Mouse (Mus musculus) forebrain, embryonic 11.5 days (tissue): ENCODE data around the gene Sel1l2. TPM values are rescaled to one million over a fixed set of nuclear protein-coding genes. Genes with fewer than 3 reads are reported as not detected.

ENCODE experiments used
- ATAC-seq: fragments of 200-750 bp; cut with Nextera tagmentation; replicated peaks from 2 replicates; pipeline ENCODE4 v1.8.0; 2017; ENCODE audit warnings: moderate TSS enrichment; ENCODE audit not compliant: low FRiP score
- DNase-seq: peaks from one replicate; pipeline ENCODE4 v3.0.0-alpha.2; 2017; ENCODE audit warnings: low spot score
- H3K27ac ChIP-seq: fragments of 300-500 bp; sonication (generic); 2 replicates; pipeline ENCODE4 v1.5.1; 2014; ENCODE audit warnings: low read depth, low read length
- H3K27me3 ChIP-seq: fragments of 300-500 bp; sonication (generic); 2 replicates; pipeline ENCODE4 v1.6.1; 2014; ENCODE audit warnings: mild to moderate bottlenecking, low read length, mixed read lengths; ENCODE audit not compliant: control insufficient read depth, insufficient read depth
- H3K36me3 ChIP-seq: fragments of 300-500 bp; sonication (generic); 2 replicates; pipeline ENCODE4 v1.6.1; 2014; ENCODE audit warnings: mild to moderate bottlenecking, low read length, moderate library complexity, mixed read lengths; ENCODE audit not compliant: control insufficient read depth, insufficient read depth
- H3K4me1 ChIP-seq: fragments of 300-500 bp; sonication (generic); replicated peaks from 2 replicates; pipeline ENCODE4 v1.6.1; 2014; ENCODE audit warnings: low read length, mixed read lengths; ENCODE audit not compliant: control insufficient read depth, insufficient read depth
- H3K4me2 ChIP-seq: fragments of 300-500 bp; sonication (generic); 2 replicates; pipeline ENCODE4 v1.6.1; 2014; ENCODE audit warnings: low read depth, mild to moderate bottlenecking, low read length, moderate library complexity, mixed read lengths; ENCODE audit not compliant: severe bottlenecking
- H3K4me3 ChIP-seq: fragments of 300-500 bp; sonication (generic); 2 replicates; pipeline ENCODE4 v1.5.1; 2014; ENCODE audit warnings: low read depth, low read length
- H3K9ac ChIP-seq: fragments of 300-500 bp; sonication (generic); 2 replicates; pipeline ENCODE4 v1.6.1; 2014; ENCODE audit warnings: low read length
- H3K9me3 ChIP-seq: fragments of 300-500 bp; sonication (generic); 2 replicates; pipeline ENCODE4 v1.6.1; 2016; ENCODE audit warnings: low read length, mixed read lengths; ENCODE audit not compliant: control insufficient read depth
- WGBS: fragments of 180-500 bp; shearing (Covaris S2); extraction: QIAGEN DNeasy Blood & Tissue Kit; methylation state at CpG from one replicate; pipeline ENCODE4 v1.1.7; 2014; 5-methylcytosine and 5-hydroxymethylcytosine counted together
- polyA plus RNA-seq: library from polyadenylated mRNA; unstranded; fragments of >200 nt; fragmentation: Nextera tagmentation; extraction: Ambion mirVana; gene quantifications from 2 replicates; pipeline ENCODE4 v1.2.1, GENCODE M21; 2014

Gene Sel1l2
- polyA plus RNA-seq, 1 experiment from 2014 or later = not detected

DNA sequence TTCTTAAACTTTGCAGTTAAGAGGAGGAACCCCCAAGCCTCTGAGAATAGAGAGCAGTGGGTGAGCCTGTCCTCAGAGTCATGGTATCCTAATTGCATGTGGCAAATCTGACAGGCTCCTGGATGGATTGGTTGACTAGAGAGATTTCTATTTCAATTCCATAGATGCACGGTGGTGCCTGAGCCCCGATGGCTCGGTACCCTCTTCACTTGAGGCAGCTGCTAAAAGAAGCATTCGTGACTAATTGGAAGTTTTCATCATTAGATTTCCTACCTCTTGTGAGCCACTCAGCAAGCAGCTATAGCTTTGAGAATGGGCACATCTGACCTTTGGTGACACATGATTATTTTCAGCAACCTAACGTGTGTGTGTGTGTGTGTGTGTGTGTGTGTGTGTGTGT, 147.1 kb downstream of the Sel1l2 start:
- Histone ChIP-seq H3K9ac (no peak overlapping the region), H3K4me1 (no peaks in the 10 kb centered on the region), H3K4me2 (no peak overlapping the region), H3K4me3 (no peak overlapping the region), H3K27me3 (no peaks in the 10 kb centered on the region), H3K9me3 (no peaks in the 10 kb centered on the region), H3K36me3 (no peaks in the 10 kb centered on the region), H3K27ac (no peak overlapping the region)
- DNase-seq (no peak), ATAC-seq (no peak)
- 74% methylated on average over 5 of the region's 5 CpGs for WGBS

DNA sequence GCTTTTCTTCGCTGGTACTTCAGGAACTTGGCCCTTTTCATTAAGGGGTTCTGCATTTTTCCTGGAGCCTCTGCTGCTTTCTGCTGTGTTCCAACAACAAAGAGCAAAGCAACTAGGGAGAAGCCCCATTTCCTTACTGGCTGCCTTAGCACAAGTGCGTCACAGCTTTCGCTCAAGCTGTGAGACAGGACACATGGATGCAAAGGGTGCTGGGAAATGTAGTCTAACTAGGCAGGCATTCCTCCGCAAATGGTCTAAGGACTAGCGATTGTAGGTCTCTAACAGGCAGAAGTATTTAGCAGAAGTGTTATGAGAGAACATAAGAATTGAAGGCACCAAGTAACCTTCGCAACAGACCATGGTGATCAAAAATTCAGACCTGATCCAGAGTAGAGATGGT, 152.3 kb downstream of the Sel1l2 start:
- Histone ChIP-seq H3K9ac (no peak overlapping the region), H3K27me3 (no peaks in the 10 kb centered on the region), H3K9me3 (no peaks in the 10 kb centered on the region), H3K36me3 (no peaks in the 10 kb centered on the region), H3K4me3 (no peak overlapping the region), H3K4me1 (no peaks in the 10 kb centered on the region), H3K4me2 (no peak overlapping the region), H3K27ac (no peak overlapping the region)
- DNase-seq (no peak), ATAC-seq (peak; percentile 79)
- 60% methylated on average over 6 of the region's 6 CpGs for WGBS

DNA sequence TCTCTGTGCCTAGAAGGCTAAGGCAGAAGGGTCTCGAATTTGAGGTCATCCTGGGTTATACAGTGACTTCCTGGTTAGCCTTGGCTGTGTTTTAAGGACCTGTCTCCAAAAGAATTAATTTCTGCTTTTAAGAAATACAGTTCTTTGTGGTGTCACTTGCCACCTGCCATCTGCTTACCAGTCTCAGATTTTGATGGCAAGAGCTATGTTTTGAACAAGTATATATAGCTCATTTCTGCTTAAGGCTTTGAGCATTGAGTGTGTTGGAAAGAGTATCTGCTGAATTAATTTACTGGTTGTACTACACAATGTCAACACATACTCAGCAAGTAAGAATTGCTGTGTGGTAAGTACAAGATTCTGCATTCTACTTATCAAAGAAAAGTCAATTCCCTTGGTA, 159.2 kb downstream of the Sel1l2 start:
- Histone ChIP-seq H3K27ac (no peak overlapping the region), H3K36me3 (no peaks in the 10 kb centered on the region), H3K9me3 (no peaks in the 10 kb centered on the region), H3K4me1 (no peaks in the 10 kb centered on the region), H3K27me3 (no peaks in the 10 kb centered on the region), H3K4me3 (no peak overlapping the region), H3K4me2 (no peak overlapping the region), H3K9ac (no peak overlapping the region)
- 59% methylated on average over 1 of the region's 1 CpGs for WGBS
- ATAC-seq = no peak
- DNase-seq = no peak

DNA sequence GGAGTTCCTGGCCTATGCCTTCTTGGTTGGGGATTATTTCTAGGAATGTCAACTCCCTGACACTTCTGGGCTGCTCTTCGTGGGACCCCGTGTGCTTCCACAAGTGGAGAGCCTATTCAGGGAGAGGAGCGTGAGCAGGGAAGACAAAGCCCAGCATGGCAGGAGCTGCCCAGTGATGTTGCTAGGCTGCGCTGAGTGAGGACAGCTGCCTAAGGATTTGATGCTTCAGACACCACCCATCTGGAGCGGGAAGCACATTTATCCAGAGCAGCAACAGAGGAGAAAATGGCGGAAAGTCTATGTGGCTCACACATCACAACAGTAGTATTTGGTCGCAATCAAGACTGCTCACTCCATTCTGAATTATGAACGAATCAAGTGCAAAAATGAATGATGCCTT, 169.2 kb downstream of the Sel1l2 start:
- no peak for ATAC-seq
- H3K36me3 ChIP-seq = no peaks in the 10 kb centered on the region
- H3K27me3 ChIP-seq = no peaks in the 10 kb centered on the region
- H3K27ac ChIP-seq = no peak overlapping the region
- no peaks in the 10 kb centered on the region for H3K4me1 ChIP-seq
- H3K9me3 ChIP-seq = no peaks in the 10 kb centered on the region
- no peak for DNase-seq
- H3K4me2 ChIP-seq = no peak overlapping the region
- WGBS = 61% methylated on average over 8 of the region's 8 CpGs
- no peak overlapping the region for H3K4me3 ChIP-seq
- no peak overlapping the region for H3K9ac ChIP-seq

DNA sequence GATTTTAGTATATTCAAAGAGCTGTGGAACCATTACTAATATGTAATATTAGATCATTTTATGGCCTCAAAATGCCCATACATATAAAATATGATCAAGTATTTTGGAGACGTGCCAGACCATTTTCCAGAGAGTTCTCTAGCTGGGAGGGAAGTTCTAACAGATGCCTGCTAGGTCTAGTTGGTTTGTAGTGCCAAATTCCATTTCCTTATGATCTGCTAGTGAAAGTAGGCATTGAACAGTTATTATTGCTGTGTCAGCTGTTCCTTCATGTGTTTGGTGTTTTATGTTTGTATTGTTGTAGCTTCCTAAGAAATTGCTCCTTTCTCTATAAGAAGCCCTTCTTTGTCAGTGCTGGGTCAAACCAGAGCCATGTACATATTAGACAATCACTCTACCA, 173.5 kb downstream of the Sel1l2 start:
- ATAC-seq (no peak), DNase-seq (no peak)
- WGBS = 83% methylated on average over 1 of the region's 1 CpGs
- no peaks in the 10 kb centered on the region for H3K27me3 ChIP-seq
- no peak overlapping the region for H3K9ac ChIP-seq
- no peak overlapping the region for H3K4me3 ChIP-seq
- H3K36me3 ChIP-seq = no peaks in the 10 kb centered on the region
- H3K9me3 ChIP-seq = no peaks in the 10 kb centered on the region
- no peak overlapping the region for H3K27ac ChIP-seq
- H3K4me2 ChIP-seq = no peak overlapping the region
- H3K4me1 ChIP-seq = no peaks in the 10 kb centered on the region

DNA sequence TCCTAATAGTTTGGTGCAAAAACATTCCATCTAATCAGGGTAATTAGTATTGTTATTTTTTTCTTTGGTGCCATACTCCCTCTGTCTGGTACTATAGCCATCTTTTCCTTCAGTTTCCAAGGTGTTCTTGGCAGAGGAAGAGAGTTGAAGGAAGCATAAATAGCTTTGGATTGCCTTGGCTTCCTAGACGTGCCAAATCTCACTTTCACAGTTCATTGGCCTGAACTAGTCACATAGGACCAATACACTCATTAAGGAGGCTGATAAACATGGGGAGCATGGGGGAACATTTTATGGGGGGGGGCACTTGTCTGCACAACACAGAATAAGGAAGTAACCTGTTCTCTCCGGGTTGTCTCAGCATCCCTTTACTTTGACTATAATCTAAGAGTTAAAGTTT, 174.1 kb downstream of the Sel1l2 start:
- 77% methylated on average over 2 of the region's 2 CpGs for WGBS
- no peak for ATAC-seq
- H3K4me3 ChIP-seq = no peak overlapping the region
- H3K4me2 ChIP-seq = no peak overlapping the region
- no peaks in the 10 kb centered on the region for H3K9me3 ChIP-seq
- DNase-seq = no peak
- no peaks in the 10 kb centered on the region for H3K36me3 ChIP-seq
- H3K27ac ChIP-seq = no peak overlapping the region
- no peaks in the 10 kb centered on the region for H3K4me1 ChIP-seq
- no peak overlapping the region for H3K9ac ChIP-seq
- H3K27me3 ChIP-seq = no peaks in the 10 kb centered on the region

DNA sequence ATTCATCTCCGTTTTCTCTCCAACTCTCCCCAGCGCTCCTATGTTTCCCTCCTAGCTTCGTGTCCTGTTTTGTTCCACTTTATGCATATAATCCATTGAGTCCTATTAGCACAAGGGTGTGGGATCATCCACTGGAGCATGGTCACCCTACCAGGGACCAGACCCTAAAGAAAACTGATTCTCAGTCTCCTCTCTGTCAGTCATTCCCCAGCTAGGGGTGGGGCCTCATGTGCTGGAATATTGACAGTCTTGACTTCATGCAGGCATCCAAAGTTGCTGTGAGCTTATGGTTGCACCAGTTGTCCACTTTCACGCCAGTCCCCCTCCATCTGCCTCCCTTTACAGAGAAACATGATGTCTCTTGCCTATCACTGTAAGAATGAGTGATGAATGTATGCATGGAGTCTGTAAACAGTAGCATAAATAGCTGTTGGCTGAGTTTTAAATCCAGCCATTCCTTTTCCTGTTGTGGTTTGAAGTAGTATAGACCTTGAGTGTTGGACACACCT, 174.9 kb downstream of the Sel1l2 start:
- Histone ChIP-seq H3K36me3 (no peaks in the 10 kb centered on the region), H3K4me1 (no peaks in the 10 kb centered on the region), H3K9ac (no peak overlapping the region), H3K4me2 (no peak overlapping the region), H3K27me3 (no peaks in the 10 kb centered on the region), H3K4me3 (no peak overlapping the region), H3K27ac (no peak overlapping the region), H3K9me3 (no peaks in the 10 kb centered on the region)
- ATAC-seq (no peak), DNase-seq (no peak)
- WGBS = 94% methylated on average over 4 of the region's 4 CpGs

DNA sequence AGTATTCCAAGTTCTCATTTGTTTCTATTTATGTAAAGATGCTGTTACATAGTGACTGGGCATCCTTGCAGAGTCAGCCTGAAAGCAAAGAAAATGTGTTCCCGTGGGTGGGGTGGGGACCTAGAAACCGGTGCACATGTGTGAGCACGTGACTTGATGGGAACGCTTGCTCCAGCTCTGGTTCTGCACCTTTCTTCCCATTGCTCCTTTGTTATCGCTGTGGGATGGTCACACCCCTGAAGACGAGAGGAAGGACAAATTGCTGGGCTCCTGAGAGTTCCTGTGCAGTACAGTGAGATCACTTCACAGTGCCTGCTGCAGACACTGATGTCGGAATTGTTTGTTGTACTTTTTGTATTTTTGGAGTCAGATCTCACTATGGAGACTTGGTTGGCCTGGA, 185.8 kb downstream of the Sel1l2 start:
- DNase-seq = no peak
- Histone ChIP-seq H3K9me3 (no peaks in the 10 kb centered on the region), H3K4me2 (no peak overlapping the region), H3K27ac (no peak overlapping the region), H3K36me3 (no peaks in the 10 kb centered on the region; the same call in 1 of the 2 replicates), H3K4me1 (no peaks in the 10 kb centered on the region), H3K9ac (no peak overlapping the region), H3K27me3 (no peaks in the 10 kb centered on the region), H3K4me3 (no peak overlapping the region)
- no peak for ATAC-seq
- WGBS = 96% methylated on average over 7 of the region's 7 CpGs

DNA sequence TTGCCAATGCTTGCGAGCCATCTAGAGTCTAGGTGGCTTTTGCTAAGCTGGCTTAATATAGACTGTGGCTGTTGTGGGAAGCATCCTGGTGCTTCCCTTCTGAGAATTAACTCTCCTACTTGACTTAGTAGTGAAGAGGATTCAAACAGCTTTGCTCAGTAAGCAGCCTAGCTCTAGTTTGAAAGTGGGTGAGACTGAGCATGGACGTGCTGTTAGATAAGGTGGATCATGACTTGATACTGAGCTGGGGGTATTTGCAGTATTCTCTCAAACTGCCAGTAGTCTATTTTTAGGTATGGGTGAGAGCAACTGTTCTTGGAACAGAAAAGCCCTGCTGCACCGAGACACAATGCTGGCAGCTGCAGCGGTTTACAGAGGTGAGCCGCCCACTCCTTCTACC, 186.9 kb downstream of the Sel1l2 start:
- Histone ChIP-seq H3K27ac (no peak overlapping the region), H3K4me1 (no peaks in the 10 kb centered on the region), H3K4me3 (no peak overlapping the region), H3K4me2 (no peak overlapping the region), H3K27me3 (no peaks in the 10 kb centered on the region), H3K9ac (no peak overlapping the region), H3K36me3 (no peaks in the 10 kb centered on the region; the same call in 1 of the 2 replicates), H3K9me3 (no peaks in the 10 kb centered on the region)
- WGBS = 93% methylated on average over 5 of the region's 5 CpGs
- DNase-seq (no peak), ATAC-seq (no peak)
